Mouse (Mus musculus) kidney, adult 2 months (tissue): ENCODE data around the gene Upf1. TPM values are rescaled to one million over a fixed set of nuclear protein-coding genes. Genes with fewer than 3 reads are reported as not detected.
A peak's percentile ranks its signal among the peaks of the same experiment; 100 is the strongest.

Source experiments
- DNase-seq: peaks from one replicate; pipeline ENCODE4 v3.0.0; 2021
- H3K27ac ChIP-seq: fragments of 200-500 bp; 2 replicates; pipeline ENCODE4 v1.5.1; 2012; ENCODE audit warnings: low read depth, low read length, control low read depth, inconsistent platforms; ENCODE audit not compliant: insufficient read depth
- H3K27me3 ChIP-seq: fragments of 200-500 bp; replicated peaks from 2 replicates; pipeline ENCODE4 v1.6.1; 2012; ENCODE audit warnings: mild to moderate bottlenecking, moderate library complexity, low read length, inconsistent platforms; ENCODE audit not compliant: control insufficient read depth, insufficient read depth
- H3K36me3 ChIP-seq: fragments of 200-500 bp; 2 replicates; pipeline ENCODE4 v1.6.1; 2012; ENCODE audit warnings: mild to moderate bottlenecking, moderate library complexity, low read length, inconsistent platforms; ENCODE audit not compliant: control insufficient read depth, insufficient read depth
- H3K4me1 ChIP-seq: fragments of 200-500 bp; 2 replicates; pipeline ENCODE4 v1.6.1; 2011; ENCODE audit warnings: low read length; ENCODE audit not compliant: control insufficient read depth, insufficient read depth
- H3K4me3 ChIP-seq: fragments of 200-500 bp; 2 replicates; pipeline ENCODE4 v1.5.1; 2011; ENCODE audit warnings: mild to moderate bottlenecking, low read depth, low read length, control low read depth; ENCODE audit not compliant: insufficient read depth
- CTCF ChIP-seq: fragments of 200-500 bp; conservative IDR thresholded peaks from 2 replicates; pipeline ENCODE4 v1.5.1; 2011; ENCODE audit warnings: low read depth, mild to moderate bottlenecking, control low read depth, low read length, moderate library complexity, mixed read lengths; ENCODE audit not compliant: insufficient read depth, insufficient read length
- POLR2A ChIP-seq: fragments of 200-500 bp; IDR thresholded peaks from one replicate; pipeline ENCODE4 v1.6.1; 2011; ENCODE audit warnings: low read depth, low read length, control low read depth
- WGBS: fragments of 180-500 bp; shearing (Covaris S2); methylation state at CpG from one replicate; pipeline ENCODE4 v1.1.7; 2018; 5-methylcytosine and 5-hydroxymethylcytosine counted together
- polyA plus RNA-seq: library from polyadenylated mRNA; depleted of rRNA; stranded (reverse); fragments of >200 nt; gene quantifications from 2 replicates; pipeline ENCODE4 v1.2.3, GENCODE M21; 2012; rRNA removed

The Upf1 gene
- polyA plus RNA-seq, result 25.8 and 27.4 TPM in 2 replicates

GRCm38 (mm10) chr8:70353194-70353817 is at the start of gene Upf1:
TSS of gene Upf1 (minus strand) at chr8:70353278.
- Histone ChIP-seq H3K27ac (peak within 1 kb of the TSS; percentile 58), H3K27me3 (no peaks in the 10 kb centered on the region), H3K36me3 (no peaks in the 10 kb centered on the region), H3K4me1 (peaks cover 40% of the 10 kb centered on the region), H3K4me3 (peak within 1 kb of the TSS; percentile 96)
- under 1% methylated on average over 69 of the region's 69 CpGs for WGBS
- peak; percentile 99 for DNase-seq
- no peak for TF ChIP-seq CTCF
- peak; percentile 33 for TF ChIP-seq POLR2A

- 91% methylated on average over 16 of the region's 16 CpGs for WGBS
Measured at GRCm38 (mm10) chr8:70397611-70398563, 44.8 kb upstream of the Upf1 start.

GRCm38 (mm10) chr8:70396184-70396583 is 43.1 kb upstream of the Upf1 start:
- TF ChIP-seq POLR2A, result no peak
- no peak for TF ChIP-seq CTCF
- H3K4me3 ChIP-seq, result no peak overlapping the region
- H3K27me3 ChIP-seq, result no peaks in the 10 kb centered on the region
- no peaks in the 10 kb centered on the region for H3K36me3 ChIP-seq
- no peak for DNase-seq
- H3K4me1 ChIP-seq, result no peaks in the 10 kb centered on the region
- H3K27ac ChIP-seq, result no peak overlapping the region
- WGBS, result 85% methylated on average over 5 of the region's 5 CpGs

More at GRCm38 (mm10) chr8:70397611-70398563, 44.8 kb upstream of the Upf1 start:
- DNase-seq, result no peak
- H3K4me3 ChIP-seq, result no peak overlapping the region
- TF ChIP-seq POLR2A (no peak), CTCF (no peak)
- H3K4me1 ChIP-seq, result no peaks in the 10 kb centered on the region
- no peak overlapping the region for H3K27ac ChIP-seq
- H3K36me3 ChIP-seq, result no peaks in the 10 kb centered on the region
- no peaks in the 10 kb centered on the region for H3K27me3 ChIP-seq

GRCm38 (mm10) chr8:70395649-70396048 is 42.6 kb upstream of the Upf1 start:
- Histone ChIP-seq H3K27me3 (no peaks in the 10 kb centered on the region), H3K27ac (no peak overlapping the region), H3K4me3 (no peak overlapping the region), H3K4me1 (no peaks in the 10 kb centered on the region), H3K36me3 (no peaks in the 10 kb centered on the region)
- no peak for TF ChIP-seq POLR2A
- TF ChIP-seq CTCF, result no peak
- 58% methylated on average over 5 of the region's 5 CpGs for WGBS
- no peak for DNase-seq

- no peak for DNase-seq
- H3K4me1 ChIP-seq, result no peaks in the 10 kb centered on the region
- H3K36me3 ChIP-seq, result no peaks in the 10 kb centered on the region
- 90% methylated on average over 8 of the region's 8 CpGs for WGBS
- no peak overlapping the region for H3K27ac ChIP-seq
- H3K27me3 ChIP-seq, result no peaks in the 10 kb centered on the region
- TF ChIP-seq CTCF (no peak), POLR2A (no peak)
- no peak overlapping the region for H3K4me3 ChIP-seq
Measured at GRCm38 (mm10) chr8:70394269-70394998, 41.4 kb upstream of the Upf1 start.

GRCm38 (mm10) chr8:70393087-70393486 is 40.0 kb upstream of the Upf1 start:
- DNase-seq, result no peak
- no peak overlapping the region for H3K27ac ChIP-seq
- WGBS, result 93% methylated on average over 5 of the region's 5 CpGs
- H3K4me3 ChIP-seq, result no peak overlapping the region
- no peaks in the 10 kb centered on the region for H3K27me3 ChIP-seq
- H3K36me3 ChIP-seq, result no peaks in the 10 kb centered on the region
- H3K4me1 ChIP-seq, result no peaks in the 10 kb centered on the region
- no peak for TF ChIP-seq POLR2A
- TF ChIP-seq CTCF, result no peak
